Mouse (Mus musculus) neural tube, embryonic 12.5 days (tissue): ENCODE measurements at regions not wholly inside any gene's neighbourhood (a gene's known extent, or its start where the extent isn't known, plus 50 kb on each side); places are given as distances from the start of the nearest gene placed in this dataset.

Source experiments
- ATAC-seq: fragments of 200-750 bp; cut with Nextera tagmentation; 2 replicates; pipeline ENCODE4 v1.8.0; 2017; ENCODE audit warnings: low read depth, mild to moderate bottlenecking, moderate TSS enrichment, moderate library complexity; ENCODE audit not compliant: low FRiP score
- H3K27ac ChIP-seq: fragments of 300-500 bp; sonication (generic); 2 replicates; pipeline ENCODE4 v1.5.1; 2016
- H3K27me3 ChIP-seq: fragments of 300-500 bp; sonication (generic); replicated peaks from 2 replicates; pipeline ENCODE4 v1.6.1; 2016; ENCODE audit warnings: mild to moderate bottlenecking
- H3K36me3 ChIP-seq: fragments of 300-500 bp; sonication (generic); 2 replicates; pipeline ENCODE4 v1.6.1; 2016; ENCODE audit warnings: mild to moderate bottlenecking
- H3K4me1 ChIP-seq: fragments of 300-500 bp; sonication (generic); 2 replicates; pipeline ENCODE4 v1.6.1; 2016
- H3K4me2 ChIP-seq: fragments of 300-500 bp; sonication (generic); replicated peaks from 2 replicates; pipeline ENCODE4 v1.6.1; 2016; ENCODE audit warnings: mild to moderate bottlenecking
- H3K4me3 ChIP-seq: fragments of 300-500 bp; sonication (generic); 2 replicates; pipeline ENCODE4 v1.5.1; 2016
- H3K9ac ChIP-seq: fragments of 300-500 bp; sonication (generic); 2 replicates; pipeline ENCODE4 v1.6.1; 2016; ENCODE audit warnings: mild to moderate bottlenecking
- H3K9me3 ChIP-seq: fragments of 300-500 bp; sonication (generic); 2 replicates; pipeline ENCODE4 v1.6.1; 2016; ENCODE audit warnings: mild to moderate bottlenecking
- WGBS: fragments of 180-500 bp; shearing (Covaris S2); methylation state at CpG from one replicate; pipeline ENCODE4 v1.1.7; 2016; 5-methylcytosine and 5-hydroxymethylcytosine counted together

DNA sequence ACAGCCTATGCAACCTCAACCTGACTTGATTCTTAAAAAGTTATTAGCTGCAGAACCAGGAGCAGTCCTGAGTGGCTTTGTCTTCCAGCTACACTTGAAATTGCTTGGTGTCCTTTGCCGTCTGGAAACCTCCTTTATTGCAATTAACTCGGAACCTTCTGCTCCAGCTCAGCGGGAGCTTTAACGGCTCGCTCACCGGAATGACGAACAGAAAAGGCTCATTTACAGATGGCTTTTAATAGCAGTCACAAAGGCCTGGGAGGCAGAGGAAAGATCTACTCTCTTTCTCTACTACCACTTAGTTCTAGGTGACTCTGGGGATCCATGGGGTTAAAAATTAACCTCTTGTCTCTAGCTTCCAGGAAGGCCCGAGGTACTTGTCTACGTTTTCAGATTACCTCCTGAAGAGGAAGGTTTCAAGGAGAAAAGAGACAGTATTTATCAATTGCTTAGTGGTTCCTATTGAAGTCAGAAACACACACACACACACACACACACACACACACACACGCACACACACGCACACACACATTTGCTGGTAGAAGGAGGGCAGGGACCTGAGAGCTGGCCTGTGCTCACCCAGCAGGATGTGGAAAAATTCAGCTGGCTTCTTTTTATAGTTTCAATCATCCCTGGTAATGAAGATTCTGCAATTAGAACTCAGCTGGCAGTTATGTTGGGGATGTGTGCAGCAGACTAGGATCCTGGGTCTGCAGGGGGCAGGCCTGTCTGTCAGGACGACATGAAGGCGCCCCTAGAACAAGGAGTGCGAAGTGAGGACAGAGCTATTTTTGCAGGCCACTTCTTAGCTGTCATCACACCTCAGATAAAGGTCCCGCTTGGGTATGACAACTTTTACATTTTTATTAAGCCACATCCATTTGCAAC is 62.4 kb upstream of the Man1a2 start:
- ATAC-seq, result 0 out of 2 replicates have a peak, but pooled peaks have one; percentile 41
- WGBS, result 36% methylated on average over 15 of the region's 15 CpGs
- no peaks in the 10 kb centered on the region; the same call in 1 of the 2 replicates for H3K4me1 ChIP-seq

DNA sequence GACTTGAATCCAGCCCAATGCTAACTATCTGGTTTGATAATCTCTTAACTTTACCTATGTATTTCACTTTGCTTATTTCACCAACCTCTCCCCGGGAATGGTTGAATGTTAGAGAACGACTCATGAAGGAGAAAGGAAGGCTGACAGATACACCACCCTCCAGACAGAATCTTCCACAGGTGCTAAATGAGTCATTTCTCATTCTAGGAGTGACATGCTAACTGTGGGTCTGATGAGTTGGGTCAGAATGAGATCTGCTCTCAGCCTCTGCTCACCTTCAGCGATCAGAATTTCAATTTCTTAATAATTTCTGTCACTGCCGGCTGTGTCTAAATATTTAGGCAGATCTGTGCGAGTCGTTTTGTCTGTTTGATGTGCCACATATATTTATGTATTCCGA is 52.4 kb upstream of the Man1a2 start:
- H3K36me3 ChIP-seq, result no peaks in the 10 kb centered on the region
- H3K4me2 ChIP-seq, result no peak overlapping the region
- H3K27ac ChIP-seq, result no peak overlapping the region
- H3K9me3 ChIP-seq, result no peaks in the 10 kb centered on the region
- H3K4me3 ChIP-seq, result no peak overlapping the region
- no peaks in the 10 kb centered on the region for H3K27me3 ChIP-seq
- 92% methylated on average over 7 of the region's 7 CpGs for WGBS
- no peaks in the 10 kb centered on the region; the same call in 1 of the 2 replicates for H3K4me1 ChIP-seq
- no peak for ATAC-seq
- H3K9ac ChIP-seq, result no peak overlapping the region

More for the DNA sequence above, 62.4 kb upstream of the Man1a2 start:
- Histone ChIP-seq H3K4me3 (no peak overlapping the region), H3K4me2 (no peak overlapping the region), H3K27ac (no peak overlapping the region), H3K36me3 (no peaks in the 10 kb centered on the region), H3K27me3 (no peaks in the 10 kb centered on the region), H3K9ac (no peak overlapping the region), H3K9me3 (no peaks in the 10 kb centered on the region)

DNA sequence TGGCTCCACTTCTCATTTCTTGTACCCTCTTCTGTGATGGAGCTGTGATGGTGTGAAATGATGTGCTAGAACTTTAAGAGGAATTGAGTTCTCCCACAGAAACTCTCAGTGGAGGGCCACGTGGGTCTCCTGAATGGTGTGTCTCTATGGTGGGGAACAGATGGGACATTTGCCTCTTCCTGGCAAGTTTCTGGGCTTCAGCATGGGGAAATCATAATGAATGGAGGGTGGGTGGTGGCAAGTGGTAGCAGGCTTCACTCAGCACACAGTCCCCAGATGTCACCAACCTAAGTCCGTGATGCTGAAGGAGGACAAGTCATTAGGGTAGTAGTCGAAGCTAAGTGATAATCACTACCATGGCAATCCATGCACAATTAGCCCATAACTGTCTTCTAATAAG is 51.2 kb upstream of the Man1a2 start:
- H3K9me3 ChIP-seq, result no peaks in the 10 kb centered on the region
- H3K27me3 ChIP-seq, result no peaks in the 10 kb centered on the region
- no peak for ATAC-seq
- no peaks in the 10 kb centered on the region for H3K36me3 ChIP-seq
- no peak overlapping the region for H3K4me2 ChIP-seq
- 80% methylated on average over 3 of the region's 3 CpGs for WGBS
- H3K4me3 ChIP-seq, result no peak overlapping the region
- H3K9ac ChIP-seq, result no peak overlapping the region
- no peaks in the 10 kb centered on the region; the same call in 1 of the 2 replicates for H3K4me1 ChIP-seq
- H3K27ac ChIP-seq, result no peak overlapping the region
